Mouse (Mus musculus) brown adipose tissue, adult 24 weeks (tissue): ENCODE results near the gene Trmt10c. TPM values are rescaled to one million over a fixed set of nuclear protein-coding genes. Genes with fewer than 3 reads are reported as not detected.
A peak's percentile ranks its signal among the peaks of the same experiment; 100 is the strongest.
"Not testable (repeated sequence)": the region's sequence is repeated elsewhere in the genome, so short reads cannot be mapped to it uniquely, and the experiment has no call there.

ENCODE experiments used
- H3K27ac ChIP-seq: fragments of 200-500 bp; replicated peaks from 2 replicates; pipeline ENCODE4 v1.5.1; 2012; ENCODE audit warnings: low read depth, mild to moderate bottlenecking, low read length
- H3K4me1 ChIP-seq: fragments of 200-500 bp; 2 replicates; pipeline ENCODE4 v1.6.1; 2012; ENCODE audit warnings: low read length, mixed read lengths; ENCODE audit not compliant: control insufficient read depth, insufficient read depth, insufficient read length
- H3K4me3 ChIP-seq: fragments of 200-500 bp; 2 replicates; pipeline ENCODE4 v1.5.1; 2012; ENCODE audit warnings: low read depth, mild to moderate bottlenecking, low read length, moderate library complexity; ENCODE audit not compliant: insufficient read depth
- polyA plus RNA-seq: library from polyadenylated mRNA; stranded (reverse); fragments of >200 nt; gene quantifications from 2 replicates; pipeline ENCODE4 v1.2.4, GENCODE M21; 2012; ENCODE audit not compliant: missing spikeins, insufficient read depth, insufficient read length

Trmt10c gene
- polyA plus RNA-seq, 1 experiment = 25.4 TPM

- Histone ChIP-seq H3K4me3 (peak overlapping the region; percentile 74), H3K4me1 (no peaks in the 10 kb centered on the region), H3K27ac (peak overlapping the region; percentile 38; the same call in 1 of the 2 replicates)
These were observed 26.8 kb upstream of the Trmt10c start for GRCm38 (mm10) chr16:56064334-56064990.

- no peak overlapping the region for H3K27ac ChIP-seq
- no peaks in the 10 kb centered on the region for H3K4me1 ChIP-seq
- H3K4me3 ChIP-seq = no peak overlapping the region
These were observed 25.4 kb upstream of the Trmt10c start for GRCm38 (mm10) chr16:56062981-56063380.

- Histone ChIP-seq H3K4me3 (no peak overlapping the region), H3K4me1 (no peaks in the 10 kb centered on the region), H3K27ac (no peak overlapping the region)
These were observed 24.5 kb upstream of the Trmt10c start for GRCm38 (mm10) chr16:56061995-56062594.

GRCm38 (mm10) chr16:56058151-56058550 is 20.5 kb upstream of the Trmt10c start:
- Histone ChIP-seq H3K27ac (no peak overlapping the region), H3K4me1 (no peaks in the 10 kb centered on the region), H3K4me3 (no peak overlapping the region)

- Histone ChIP-seq H3K4me1 (no peaks in the 10 kb centered on the region), H3K27ac (no peak overlapping the region), H3K4me3 (no peak overlapping the region)
These were observed 19.4 kb upstream of the Trmt10c start for GRCm38 (mm10) chr16:56056944-56057590.

GRCm38 (mm10) chr16:56055911-56056310 is 18.3 kb upstream of the Trmt10c start:
- no peak overlapping the region for H3K4me3 ChIP-seq

GRCm38 (mm10) chr16:56048038-56048437 is 10.4 kb upstream of the Trmt10c start, which contains the start of gene Senp7:
TSS of gene Senp7 (plus strand) at chr16:56048338.
- H3K4me3 ChIP-seq, H3K4me1 ChIP-seq, H3K27ac ChIP-seq: not testable (repeated sequence)

More at GRCm38 (mm10) chr16:56055911-56056310, 18.3 kb upstream of the Trmt10c start:
- Histone ChIP-seq H3K27ac (no peak overlapping the region), H3K4me1 (no peaks in the 10 kb centered on the region)

GRCm38 (mm10) chr16:56038090-56038489 is 471 bp upstream of the Trmt10c start:
- peak overlapping the region; percentile 99 for H3K27ac ChIP-seq
- H3K4me1 ChIP-seq = peaks cover 3% of the 10 kb centered on the region; the same call in 1 of the 2 replicates
- H3K4me3 ChIP-seq = peak overlapping the region; percentile 99

- Histone ChIP-seq H3K4me1 (peaks cover 3% of the 10 kb centered on the region; the same call in 1 of the 2 replicates), H3K4me3 (peak overlapping the region; percentile 2; the same call in 1 of the 2 replicates), H3K27ac (no peak overlapping the region)
These were observed 1.1 kb downstream of the Trmt10c start for GRCm38 (mm10) chr16:56036501-56036900.

GRCm38 (mm10) chr16:56034566-56034965 is 3.1 kb downstream of the Trmt10c start:
- H3K4me3 ChIP-seq = no peak overlapping the region
- peaks cover 3% of the 10 kb centered on the region; the same call in 1 of the 2 replicates for H3K4me1 ChIP-seq
- H3K27ac ChIP-seq = no peak overlapping the region

- H3K4me1 ChIP-seq = peaks cover 4% of the 10 kb centered on the region
- peak within 1 kb of the TSS; percentile 97 for H3K27ac ChIP-seq
- peak within 1 kb of the TSS; percentile 93 for H3K4me3 ChIP-seq
These were observed 7.9 kb downstream of the Trmt10c start, which contains the start of gene Pcnp for GRCm38 (mm10) chr16:56029661-56030082. TSS of gene Pcnp (minus strand) at chr16:56029739.

- peak overlapping the region; percentile 62 for H3K27ac ChIP-seq
- H3K4me1 ChIP-seq = peaks cover 4% of the 10 kb centered on the region
- H3K4me3 ChIP-seq = peak overlapping the region; percentile 93
These were observed 8.7 kb downstream of the Trmt10c start for GRCm38 (mm10) chr16:56028722-56029551.

GRCm38 (mm10) chr16:56027854-56028629 is 9.6 kb downstream of the Trmt10c start:
- Histone ChIP-seq H3K4me3 (peak overlapping the region; percentile 93; the same call in 1 of the 2 replicates), H3K4me1 (peaks cover 4% of the 10 kb centered on the region), H3K27ac (no peak overlapping the region)

GRCm38 (mm10) chr16:56019660-56020059 is 18.0 kb downstream of the Trmt10c start:
- H3K27ac ChIP-seq = no peak overlapping the region

More at GRCm38 (mm10) chr16:56019660-56020059, 18.0 kb downstream of the Trmt10c start:
- Histone ChIP-seq H3K4me1 (no peaks in the 10 kb centered on the region), H3K4me3 (no peak overlapping the region)
